Mouse (Mus musculus) lung, postnatal 25 days (tissue): ENCODE measurements at regions not wholly inside any gene's neighbourhood (a gene's known extent, or its start where the extent isn't known, plus 50 kb on each side); places are given as distances from the start of the nearest gene placed in this dataset.

ENCODE experiments used
- DNase-seq: peaks from one replicate; pipeline ENCODE4 v3.0.0; 2022; ENCODE audit warnings: low spot score

DNA sequence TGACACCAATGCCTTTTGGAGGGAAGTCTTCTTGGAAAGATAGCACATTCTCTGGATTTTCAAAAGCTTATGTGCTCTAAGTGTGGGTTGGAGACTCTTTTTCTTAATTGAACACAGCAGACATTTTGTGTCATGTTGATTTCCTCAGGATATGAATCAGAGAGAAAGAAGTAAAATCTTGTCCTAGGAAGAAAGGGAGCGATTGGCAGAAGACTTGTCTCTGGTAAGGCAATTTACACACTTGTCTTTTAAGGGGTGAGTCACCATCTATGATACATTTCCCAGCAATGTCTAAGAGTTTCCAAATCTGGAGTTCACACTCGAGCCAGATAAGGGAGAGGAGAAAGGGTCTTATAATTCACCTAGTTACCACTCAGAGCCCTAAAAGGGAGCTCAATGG is 326.5 kb upstream of the Ubash3b start:
- DNase-seq: no peak

GRCm38 (mm10) chr9:41483218-41483617 is 321.7 kb upstream of the Ubash3b start:
- DNase-seq: no peak

GRCm38 (mm10) chr9:41481611-41482266 is 320.2 kb upstream of the Ubash3b start:
- DNase-seq: no peak

DNA sequence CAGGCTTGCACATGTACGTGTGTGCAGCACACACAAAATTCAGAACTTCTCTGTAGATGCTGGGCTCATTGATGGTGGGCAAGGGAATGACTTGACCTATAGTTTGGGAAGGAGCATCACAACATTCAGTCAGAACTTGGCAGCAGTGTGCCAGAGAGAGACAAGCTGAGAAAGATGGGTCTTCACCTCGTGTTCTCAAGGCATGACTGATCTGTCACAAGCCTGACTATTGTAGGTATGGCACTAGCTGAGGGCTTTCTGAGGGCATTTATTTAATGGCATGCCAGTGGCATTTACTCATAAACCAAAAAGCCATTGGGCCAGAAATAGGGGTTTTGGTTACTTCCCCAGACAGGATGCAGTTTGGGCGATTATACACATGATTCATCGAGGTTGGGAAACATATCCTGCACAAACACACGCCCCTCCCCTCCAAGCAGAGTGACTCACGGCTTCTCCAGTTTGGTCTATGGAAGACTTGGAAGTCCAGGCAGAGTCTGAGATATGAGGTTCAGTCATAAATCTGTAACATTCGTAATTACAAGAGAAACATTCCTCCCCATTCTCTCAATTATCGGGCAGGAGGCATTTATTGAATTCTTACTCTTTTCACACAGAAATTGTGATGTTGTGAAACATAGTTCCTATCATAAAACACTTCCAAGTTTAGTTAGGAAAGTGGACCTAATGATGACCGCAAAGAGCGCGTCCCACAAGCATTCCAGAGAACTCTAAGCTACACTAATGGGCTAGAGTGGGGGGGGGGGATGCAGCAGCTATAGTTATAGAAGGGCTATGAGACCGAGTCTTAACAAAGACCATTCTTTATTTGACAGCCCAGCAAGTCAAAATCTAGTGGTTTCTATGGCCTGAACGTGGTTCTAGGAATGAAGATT is 318.6 kb upstream of the Ubash3b start:
- DNase-seq: peak; percentile 29

GRCm38 (mm10) chr9:41479085-41479484 is 317.6 kb upstream of the Ubash3b start:
- no peak for DNase-seq

DNA sequence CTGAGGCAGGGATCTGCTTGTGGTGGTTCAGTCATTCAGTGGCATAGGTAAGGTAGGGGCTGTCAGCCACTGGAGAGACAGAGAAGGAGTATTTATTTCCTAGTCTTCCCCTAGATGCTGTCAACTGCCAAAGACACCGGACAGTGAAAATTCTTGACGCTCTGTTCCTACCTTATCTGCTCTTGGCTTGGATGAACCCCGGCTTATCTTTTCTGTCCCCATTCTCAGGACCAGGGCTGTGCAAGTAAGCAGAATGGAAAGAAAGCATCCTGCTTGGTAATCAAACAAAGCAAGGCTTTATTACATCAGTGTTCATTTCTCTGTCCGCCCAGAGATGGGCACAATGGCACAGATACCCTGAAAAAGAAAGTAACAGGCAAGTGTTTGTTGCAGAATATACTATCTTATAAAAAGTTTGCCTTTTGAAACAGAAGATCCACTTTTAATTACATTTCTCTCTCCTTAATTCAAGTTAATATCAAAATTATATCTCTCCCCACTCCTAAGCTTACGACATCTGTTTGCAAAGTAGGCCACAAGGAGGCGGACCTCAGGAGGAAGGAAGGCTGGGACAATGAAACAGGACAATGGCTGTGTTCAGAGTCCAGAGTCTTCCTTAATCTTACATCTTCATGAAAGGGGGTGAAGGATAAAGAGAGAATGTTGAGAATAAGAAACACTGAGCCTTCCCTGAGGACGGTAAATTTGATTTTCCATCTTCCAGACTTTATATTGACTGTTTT is 316.8 kb upstream of the Ubash3b start:
- no peak for DNase-seq

GRCm38 (mm10) chr9:41475326-41475725 is 313.8 kb upstream of the Ubash3b start:
- DNase-seq: peak; percentile 19

GRCm38 (mm10) chr9:41474945-41475297 is 313.4 kb upstream of the Ubash3b start:
- DNase-seq: no peak

DNA sequence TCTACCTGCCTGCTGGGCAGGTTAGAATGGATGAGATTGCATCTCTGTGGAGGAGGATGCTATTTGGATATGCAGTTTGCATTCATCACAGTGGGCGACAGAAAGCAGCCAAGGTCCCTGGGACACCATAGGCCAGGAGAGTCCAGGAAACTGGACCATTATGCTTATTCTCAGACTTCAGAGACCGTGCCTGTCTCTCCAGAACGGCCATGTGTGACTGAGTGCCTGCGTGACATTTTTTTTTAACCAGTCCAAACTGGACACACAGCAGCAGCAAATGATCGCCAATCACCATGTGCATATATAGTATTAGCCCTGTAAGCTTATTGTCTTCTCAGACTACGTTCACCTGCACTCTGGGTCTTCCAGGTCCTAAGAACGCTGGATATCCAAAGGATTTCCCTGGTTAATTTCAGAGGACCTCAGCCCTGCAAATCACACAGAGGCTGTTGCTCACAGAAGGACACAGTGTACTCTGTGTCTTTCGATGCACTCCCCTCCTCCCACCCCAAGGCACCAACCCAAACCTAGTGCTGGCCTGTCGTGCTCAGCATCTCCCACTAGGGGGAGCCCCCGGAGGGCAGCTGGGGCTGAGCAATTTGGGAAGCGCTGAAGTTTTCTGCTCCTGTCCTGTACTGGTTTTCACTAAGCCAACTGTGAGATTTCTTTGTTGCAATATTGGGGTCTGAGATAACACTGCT is 312.9 kb upstream of the Ubash3b start:
- peak; percentile 84 for DNase-seq

GRCm38 (mm10) chr9:41473506-41473905 is 312.0 kb upstream of the Ubash3b start:
- DNase-seq: no peak

GRCm38 (mm10) chr9:41471345-41471744 is 309.8 kb upstream of the Ubash3b start:
- DNase-seq: no peak

- DNase-seq: no peak
These were observed 308.5 kb upstream of the Ubash3b start for GRCm38 (mm10) chr9:41470010-41470409.

GRCm38 (mm10) chr9:41469414-41469813 is 307.9 kb upstream of the Ubash3b start:
- DNase-seq: no peak

- no peak for DNase-seq
These were observed 302.7 kb upstream of the Ubash3b start for GRCm38 (mm10) chr9:41464057-41464685.

GRCm38 (mm10) chr9:41461742-41462141 is 300.2 kb upstream of the Ubash3b start:
- DNase-seq: peak; percentile 91

DNA sequence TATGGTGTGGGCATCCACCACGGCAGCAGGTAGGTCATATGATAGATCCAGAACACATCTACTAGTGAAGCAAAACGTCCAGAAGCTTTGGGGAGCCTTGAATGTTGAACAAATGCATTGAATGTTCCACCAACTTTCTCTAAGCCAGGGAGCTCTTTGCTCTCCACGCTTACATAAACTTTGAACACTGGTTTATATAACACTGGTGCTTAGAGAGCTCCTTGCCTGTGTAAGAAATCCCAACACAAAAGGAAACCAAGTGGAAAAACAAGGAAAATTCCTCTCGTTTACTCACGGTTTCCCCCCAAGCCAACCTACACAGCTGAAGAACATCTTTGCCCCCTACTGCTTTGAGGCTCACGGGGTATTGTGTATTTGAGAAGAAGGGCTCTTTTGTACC is 299.2 kb upstream of the Ubash3b start:
- no peak for DNase-seq

DNA sequence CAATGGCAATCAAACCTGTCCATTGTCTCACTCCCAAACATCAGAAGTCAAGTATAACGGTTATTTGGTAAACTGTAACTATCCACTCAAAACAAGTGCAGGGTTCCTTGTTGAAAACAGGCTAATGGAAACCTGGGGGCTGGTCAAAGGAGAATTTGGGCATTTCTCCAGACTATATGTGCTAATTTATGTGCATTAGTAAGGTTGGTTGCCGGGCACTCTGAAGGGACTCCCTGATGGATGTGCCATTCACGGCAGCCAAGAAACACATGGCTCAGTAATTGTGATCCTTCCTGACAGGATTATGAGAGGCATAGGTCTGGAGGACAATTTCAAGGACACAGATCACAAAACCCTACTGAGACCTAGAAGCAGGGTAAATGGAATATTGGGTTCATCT is 295.5 kb upstream of the Ubash3b start:
- DNase-seq: no peak

DNA sequence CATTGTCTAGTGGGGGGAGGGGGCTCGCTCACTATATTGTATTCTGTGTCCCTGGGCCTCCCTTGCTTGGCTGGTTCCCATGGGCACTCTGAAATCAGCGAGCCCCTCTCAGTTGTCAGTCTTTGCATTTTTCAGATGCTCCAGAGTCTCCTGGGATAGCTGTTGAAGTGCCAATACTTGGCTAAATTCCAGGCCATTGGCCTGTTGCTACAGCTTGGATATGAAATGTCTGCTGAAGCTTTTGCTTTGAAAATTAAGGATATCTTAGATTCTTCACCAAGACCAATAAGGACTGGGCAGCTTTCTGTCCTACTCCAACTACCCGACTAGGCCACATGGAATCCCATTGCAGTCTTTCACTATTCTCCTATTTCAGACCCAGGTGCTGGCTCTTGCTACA is 290.2 kb upstream of the Ubash3b start:
- peak; percentile 14 for DNase-seq

GRCm38 (mm10) chr9:41449233-41449632 is 287.7 kb upstream of the Ubash3b start:
- DNase-seq: no peak

DNA sequence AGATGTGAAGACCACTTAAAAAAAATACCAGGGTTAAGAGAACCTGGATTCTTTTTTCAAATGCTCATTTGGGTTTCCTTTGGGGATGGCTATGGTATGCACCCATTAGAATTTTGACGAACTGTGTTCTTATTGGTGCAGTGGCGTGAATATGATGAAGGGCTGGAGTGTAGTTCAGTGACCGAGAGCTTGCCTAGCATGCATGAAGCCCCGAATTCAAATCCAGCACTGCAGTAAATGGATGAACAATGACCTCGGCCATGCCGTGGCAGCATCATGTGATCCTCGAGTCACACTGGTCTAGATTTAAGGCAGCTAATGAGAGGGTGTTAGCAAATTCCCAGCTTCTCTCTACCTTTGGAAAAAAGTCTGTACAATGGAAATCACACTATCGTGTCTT is 286.4 kb upstream of the Ubash3b start:
- no peak for DNase-seq

- DNase-seq: peak; percentile 76
These were observed 285.8 kb upstream of the Ubash3b start for GRCm38 (mm10) chr9:41447211-41447875.
